Mouse (Mus musculus): ENCODE measurements at regions not wholly inside any gene's neighbourhood (a gene's known extent, or its start where the extent isn't known, plus 50 kb on each side); places are given as distances from the start of the nearest gene placed in this dataset.

DNA sequence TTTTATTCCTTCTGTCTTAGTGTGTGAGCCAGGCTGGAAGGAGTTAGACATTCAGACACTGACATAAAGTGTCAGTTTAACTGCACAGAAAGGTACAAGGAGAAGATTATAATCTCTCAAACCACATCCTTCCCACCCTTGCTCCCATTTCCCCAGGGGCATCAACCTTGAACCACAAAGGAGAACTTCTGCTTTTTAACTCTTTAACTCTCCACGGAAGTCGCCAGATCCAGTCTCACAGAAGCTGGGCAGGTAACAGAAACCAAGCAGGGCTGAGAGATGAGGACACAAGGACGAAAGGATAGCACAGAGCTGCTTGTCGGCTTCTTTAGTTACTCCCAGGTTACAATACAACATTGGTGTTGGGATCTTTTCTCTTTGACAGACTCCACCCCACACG lies 176.0 kb upstream of the Nrip1 start:
- TF ChIP-seq EP300 (IDR thresholded peaks at IDR 0.05; ENCODE audit: insufficient read depth, low read depth, low read length): no peak
- no peak for TF ChIP-seq CTCF (IDR thresholded peaks at IDR 0.05; ENCODE audit: low read depth, low read length)
- no peak for TF ChIP-seq POLR2A (IDR thresholded peaks at IDR 0.05; ENCODE audit: insufficient read depth, low read length)
- no peak overlapping the region for H3K9ac ChIP-seq (ENCODE audit: low read depth, poor library complexity, severe bottlenecking)

DNA sequence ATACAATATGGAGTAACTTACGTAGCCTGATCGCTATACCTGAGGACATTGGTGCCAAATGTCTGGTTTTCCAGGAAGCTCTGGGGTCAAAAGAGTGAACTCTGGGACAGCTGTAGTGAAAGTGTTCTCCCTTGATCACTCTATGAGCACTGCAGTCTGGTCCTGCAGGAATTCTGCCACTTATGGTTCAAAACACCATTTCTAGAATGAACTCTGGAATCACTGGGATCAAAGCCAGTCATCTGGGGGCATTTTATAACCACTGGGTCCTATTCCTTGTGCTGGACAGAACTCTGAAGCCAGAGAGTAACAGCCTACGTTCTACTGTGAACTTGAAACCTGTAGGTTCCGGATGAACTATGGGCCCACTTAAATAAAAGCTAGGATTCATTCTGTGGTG lies 173.5 kb upstream of the Nrip1 start:
- TF ChIP-seq EP300 (IDR thresholded peaks at IDR 0.05; ENCODE audit: insufficient read depth, low read depth, low read length) (no peak), POLR2A (IDR thresholded peaks at IDR 0.05; ENCODE audit: insufficient read depth, low read length) (no peak), CTCF (IDR thresholded peaks at IDR 0.05; ENCODE audit: low read depth, low read length) (no peak)
- Histone ChIP-seq H3K9me3 (replicated peaks; ENCODE audit: control insufficient read depth, insufficient read depth, low read length, poor library complexity, severe bottlenecking) (peaks cover 20% of the 10 kb centered on the region), H3K4me3 (ENCODE audit: low read depth, low read length) (no peak overlapping the region), H3K9ac (ENCODE audit: low read depth, poor library complexity, severe bottlenecking) (no peak overlapping the region), H3K4me1 (ENCODE audit: control insufficient read depth, insufficient read depth, low read length) (no peaks in the 10 kb centered on the region), H3K36me3 (ENCODE audit: control insufficient read depth, insufficient read depth, low read length, poor library complexity, severe bottlenecking) (no peaks in the 10 kb centered on the region), H3K27me3 (ENCODE audit: control insufficient read depth, insufficient read depth, low read length, poor library complexity, severe bottlenecking) (no peaks in the 10 kb centered on the region), H3K27ac (ENCODE audit: insufficient read depth, low read length) (no peak overlapping the region)

More for the DNA sequence above, 176.0 kb upstream of the Nrip1 start:
- Histone ChIP-seq H3K4me3 (ENCODE audit: low read depth, low read length) (no peak overlapping the region), H3K27me3 (ENCODE audit: control insufficient read depth, insufficient read depth, low read length, poor library complexity, severe bottlenecking) (no peaks in the 10 kb centered on the region), H3K9me3 (replicated peaks; ENCODE audit: control insufficient read depth, insufficient read depth, low read length, poor library complexity, severe bottlenecking) (peaks cover 17% of the 10 kb centered on the region), H3K36me3 (ENCODE audit: control insufficient read depth, insufficient read depth, low read length, poor library complexity, severe bottlenecking) (no peaks in the 10 kb centered on the region), H3K27ac (ENCODE audit: insufficient read depth, low read length) (no peak overlapping the region), H3K4me1 (ENCODE audit: control insufficient read depth, insufficient read depth, low read length) (no peaks in the 10 kb centered on the region)

DNA sequence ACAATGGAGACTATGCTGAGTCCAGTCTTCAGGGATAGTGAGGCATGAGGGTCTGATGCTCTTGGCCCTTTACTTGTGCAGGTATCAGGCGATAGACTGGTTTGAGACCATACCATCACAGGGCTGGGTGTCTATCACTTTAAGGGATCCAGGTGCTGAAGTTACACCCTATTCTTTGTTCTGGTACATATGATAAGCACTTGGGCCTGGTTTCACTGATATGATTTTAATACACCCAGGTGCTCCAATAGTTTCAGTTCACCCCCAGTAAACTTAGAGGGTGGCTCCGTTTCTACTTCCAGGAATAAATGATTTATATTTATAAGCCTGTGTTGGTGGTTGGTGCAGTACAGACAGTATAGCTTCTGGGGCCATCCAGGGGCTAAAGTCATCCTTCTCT lies 173.0 kb upstream of the Nrip1 start:
- H3K27ac ChIP-seq (ENCODE audit: insufficient read depth, low read length): no peak overlapping the region
- TF ChIP-seq POLR2A (IDR thresholded peaks at IDR 0.05; ENCODE audit: insufficient read depth, low read length) (no peak), CTCF (IDR thresholded peaks at IDR 0.05; ENCODE audit: low read depth, low read length) (no peak), EP300 (IDR thresholded peaks at IDR 0.05; ENCODE audit: insufficient read depth, low read depth, low read length) (no peak)
- no peaks in the 10 kb centered on the region for H3K36me3 ChIP-seq (ENCODE audit: control insufficient read depth, insufficient read depth, low read length, poor library complexity, severe bottlenecking)

DNA sequence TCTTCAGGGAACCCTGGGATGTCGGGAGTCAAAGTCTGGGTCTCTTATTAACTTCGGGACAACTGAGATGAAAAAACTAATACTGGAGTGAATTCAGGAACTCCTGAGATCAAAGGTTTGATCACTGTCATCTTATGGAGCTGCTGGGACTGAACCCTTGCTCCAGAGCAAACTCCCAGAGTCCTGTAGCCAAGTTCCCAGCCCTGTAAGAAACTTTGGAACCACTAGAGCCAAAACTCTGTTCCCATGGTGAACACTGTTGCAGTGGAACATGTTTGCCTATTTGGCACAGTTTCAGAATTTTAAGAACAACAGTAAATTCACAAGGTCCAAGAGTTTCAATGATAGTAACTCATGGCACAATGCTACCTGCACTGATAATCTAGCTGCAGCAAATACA lies 172.3 kb upstream of the Nrip1 start:
- H3K4me1 ChIP-seq (ENCODE audit: control insufficient read depth, insufficient read depth, low read length): no peaks in the 10 kb centered on the region
- peaks cover 15% of the 10 kb centered on the region for H3K9me3 ChIP-seq (replicated peaks; ENCODE audit: control insufficient read depth, insufficient read depth, low read length, poor library complexity, severe bottlenecking)
- H3K9ac ChIP-seq (ENCODE audit: low read depth, poor library complexity, severe bottlenecking): no peak overlapping the region
- H3K27ac ChIP-seq (ENCODE audit: insufficient read depth, low read length): no peak overlapping the region
- TF ChIP-seq CTCF (IDR thresholded peaks at IDR 0.05; ENCODE audit: low read depth, low read length) (no peak), EP300 (IDR thresholded peaks at IDR 0.05; ENCODE audit: insufficient read depth, low read depth, low read length) (no peak), POLR2A (IDR thresholded peaks at IDR 0.05; ENCODE audit: insufficient read depth, low read length) (no peak)
- H3K4me3 ChIP-seq (ENCODE audit: low read depth, low read length): no peak overlapping the region
- no peaks in the 10 kb centered on the region for H3K36me3 ChIP-seq (ENCODE audit: control insufficient read depth, insufficient read depth, low read length, poor library complexity, severe bottlenecking)
- H3K27me3 ChIP-seq (ENCODE audit: control insufficient read depth, insufficient read depth, low read length, poor library complexity, severe bottlenecking): no peaks in the 10 kb centered on the region

More for the DNA sequence above, 173.0 kb upstream of the Nrip1 start:
- no peak overlapping the region for H3K9ac ChIP-seq (ENCODE audit: low read depth, poor library complexity, severe bottlenecking)
- H3K9me3 ChIP-seq (replicated peaks; ENCODE audit: control insufficient read depth, insufficient read depth, low read length, poor library complexity, severe bottlenecking): peaks cover 20% of the 10 kb centered on the region
- no peaks in the 10 kb centered on the region for H3K4me1 ChIP-seq (ENCODE audit: control insufficient read depth, insufficient read depth, low read length)
- H3K4me3 ChIP-seq (ENCODE audit: low read depth, low read length): no peak overlapping the region
- H3K27me3 ChIP-seq (ENCODE audit: control insufficient read depth, insufficient read depth, low read length, poor library complexity, severe bottlenecking): no peaks in the 10 kb centered on the region

DNA sequence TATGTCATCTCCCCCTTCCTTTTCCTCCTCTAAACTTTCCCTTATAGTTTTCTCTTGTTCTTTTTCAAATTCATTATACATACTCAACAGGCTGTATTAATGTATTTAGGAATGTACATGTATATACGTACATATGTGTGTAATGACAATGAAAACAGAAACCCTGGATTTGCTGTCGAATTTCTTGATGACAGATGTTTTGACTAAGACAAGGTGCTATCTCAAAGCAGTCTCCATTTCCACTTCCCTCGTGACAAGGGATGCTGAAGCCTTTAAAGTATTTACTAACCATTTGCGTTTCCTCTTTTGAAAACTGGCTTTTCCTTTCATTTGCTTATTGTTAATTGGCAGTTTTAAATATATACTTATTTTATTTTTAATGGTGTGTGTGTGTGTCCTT lies 171.3 kb upstream of the Nrip1 start:
- no peak for TF ChIP-seq CTCF (IDR thresholded peaks at IDR 0.05; ENCODE audit: low read depth, low read length)
- no peak for TF ChIP-seq EP300 (IDR thresholded peaks at IDR 0.05; ENCODE audit: insufficient read depth, low read depth, low read length)
- no peak for TF ChIP-seq POLR2A (IDR thresholded peaks at IDR 0.05; ENCODE audit: insufficient read depth, low read length)
- peaks cover 8% of the 10 kb centered on the region; the same call in 1 of the 2 replicates for H3K9me3 ChIP-seq (replicated peaks; ENCODE audit: control insufficient read depth, insufficient read depth, low read length, poor library complexity, severe bottlenecking)
- H3K9ac ChIP-seq (ENCODE audit: low read depth, poor library complexity, severe bottlenecking): no peak overlapping the region
- no peak overlapping the region for H3K4me3 ChIP-seq (ENCODE audit: low read depth, low read length)
- H3K4me1 ChIP-seq (ENCODE audit: control insufficient read depth, insufficient read depth, low read length): no peaks in the 10 kb centered on the region
- no peaks in the 10 kb centered on the region for H3K36me3 ChIP-seq (ENCODE audit: control insufficient read depth, insufficient read depth, low read length, poor library complexity, severe bottlenecking)
- no peak overlapping the region for H3K27ac ChIP-seq (ENCODE audit: insufficient read depth, low read length)
- H3K27me3 ChIP-seq (ENCODE audit: control insufficient read depth, insufficient read depth, low read length, poor library complexity, severe bottlenecking): no peaks in the 10 kb centered on the region

DNA sequence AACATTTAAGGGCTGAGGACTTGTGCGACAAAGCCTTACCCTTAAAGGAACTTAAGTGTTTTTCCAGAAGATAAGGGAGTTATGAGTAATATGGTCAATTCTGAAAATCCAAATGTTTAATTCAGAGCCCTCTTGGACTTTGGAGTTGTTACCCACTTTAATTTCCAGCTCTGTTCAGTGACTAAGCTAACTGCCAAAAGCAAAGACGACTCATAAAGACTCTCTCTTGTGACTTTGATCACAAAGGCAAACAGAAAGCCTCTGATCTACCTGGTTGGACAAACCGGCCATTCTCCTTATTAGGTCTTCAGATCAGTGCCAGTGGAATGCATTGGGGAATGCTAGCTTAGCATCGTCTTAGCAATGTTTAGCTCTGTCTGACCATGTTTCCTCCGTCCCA lies 167.3 kb upstream of the Nrip1 start:
- H3K4me3 ChIP-seq (ENCODE audit: low read depth, low read length): no peak overlapping the region
- H3K4me1 ChIP-seq (ENCODE audit: control insufficient read depth, insufficient read depth, low read length): peaks cover 2% of the 10 kb centered on the region
- no peaks in the 10 kb centered on the region for H3K36me3 ChIP-seq (ENCODE audit: control insufficient read depth, insufficient read depth, low read length, poor library complexity, severe bottlenecking)
- H3K9me3 ChIP-seq (replicated peaks; ENCODE audit: control insufficient read depth, insufficient read depth, low read length, poor library complexity, severe bottlenecking): 0 out of 2 replicates have a peak, but pooled peaks cover 3% of the 10 kb centered on the region
- no peak overlapping the region for H3K9ac ChIP-seq (ENCODE audit: low read depth, poor library complexity, severe bottlenecking)
- H3K27ac ChIP-seq (ENCODE audit: insufficient read depth, low read length): no peak overlapping the region
- TF ChIP-seq EP300 (IDR thresholded peaks at IDR 0.05; ENCODE audit: insufficient read depth, low read depth, low read length) (no peak), POLR2A (IDR thresholded peaks at IDR 0.05; ENCODE audit: insufficient read depth, low read length) (no peak), CTCF (IDR thresholded peaks at IDR 0.05; ENCODE audit: low read depth, low read length) (no peak)
- no peaks in the 10 kb centered on the region for H3K27me3 ChIP-seq (ENCODE audit: control insufficient read depth, insufficient read depth, low read length, poor library complexity, severe bottlenecking)
